Mouse (Mus musculus) lung, postnatal 0 days (tissue): ENCODE measurements around the gene Sept5. TPM values are rescaled to one million over a fixed set of nuclear protein-coding genes. Genes with fewer than 3 reads are reported as not detected.

Experiments used
- ATAC-seq: fragments of 200-750 bp; cut with Nextera tagmentation; 2 replicates; pipeline ENCODE4 v1.8.0; 2017; ENCODE audit warnings: moderate library complexity
- DNase-seq: peaks from one replicate; pipeline ENCODE4 v3.0.0-alpha.2; 2016; ENCODE audit warnings: low spot score
- H3K27ac ChIP-seq: fragments of 300-500 bp; sonication (generic); 2 replicates; pipeline ENCODE4 v1.5.1; 2014; ENCODE audit warnings: antibody characterized with exemption, mild to moderate bottlenecking, low read length, mixed read lengths
- H3K27me3 ChIP-seq: fragments of 300-500 bp; sonication (generic); replicated peaks from 2 replicates; pipeline ENCODE4 v1.6.1; 2014; ENCODE audit warnings: low read length, mixed read lengths; ENCODE audit not compliant: insufficient read depth
- H3K36me3 ChIP-seq: fragments of 300-500 bp; sonication (generic); 2 replicates; pipeline ENCODE4 v1.6.1; 2014; ENCODE audit warnings: low read length, mixed read lengths; ENCODE audit not compliant: insufficient read depth
- H3K4me1 ChIP-seq: fragments of 300-500 bp; sonication (generic); 2 replicates; pipeline ENCODE4 v1.6.1; 2014; ENCODE audit warnings: antibody characterized with exemption, low read depth, low read length, mixed read lengths; ENCODE audit not compliant: insufficient read depth
- H3K4me2 ChIP-seq: fragments of 300-500 bp; sonication (generic); replicated peaks from 2 replicates; pipeline ENCODE4 v1.6.1; 2014; ENCODE audit warnings: low read depth, mild to moderate bottlenecking, low read length, moderate library complexity, mixed read lengths
- H3K4me3 ChIP-seq: fragments of 300-500 bp; sonication (generic); 2 replicates; pipeline ENCODE4 v1.5.1; 2014; ENCODE audit warnings: low read depth, low read length
- H3K9ac ChIP-seq: fragments of 300-500 bp; sonication (generic); replicated peaks from 2 replicates; pipeline ENCODE4 v1.6.1; 2014; ENCODE audit warnings: low read depth, mild to moderate bottlenecking
- H3K9me3 ChIP-seq: fragments of 300-500 bp; sonication (generic); 2 replicates; pipeline ENCODE4 v1.6.1; 2016; ENCODE audit warnings: low read length, mixed read lengths
- CTCF ChIP-seq: IDR thresholded peaks from 2 replicates; pipeline ENCODE4 v1.5.1; 2016; ENCODE audit warnings: antibody characterized with exemption, mild to moderate bottlenecking
- EP300 ChIP-seq: IDR thresholded peaks from 2 replicates; pipeline ENCODE4 v1.6.1; 2016; ENCODE audit warnings: antibody characterized with exemption, mild to moderate bottlenecking, control low read depth
- WGBS: fragments of 180-500 bp; shearing (Covaris S2); extraction: QIAGEN DNeasy Blood & Tissue Kit; methylation state at CpG from one replicate; pipeline ENCODE4 v1.1.7; 2014; 5-methylcytosine and 5-hydroxymethylcytosine counted together
- polyA plus RNA-seq: library from polyadenylated mRNA; unstranded; fragments of >200 nt; fragmentation: Nextera tagmentation; extraction: Ambion mirVana; gene quantifications from 2 replicates; pipeline ENCODE4 v1.2.1, GENCODE M21; 2015

Sept5 gene
- polyA plus RNA-seq, 1 experiment from 2014 or later, result 8.5 TPM

DNA sequence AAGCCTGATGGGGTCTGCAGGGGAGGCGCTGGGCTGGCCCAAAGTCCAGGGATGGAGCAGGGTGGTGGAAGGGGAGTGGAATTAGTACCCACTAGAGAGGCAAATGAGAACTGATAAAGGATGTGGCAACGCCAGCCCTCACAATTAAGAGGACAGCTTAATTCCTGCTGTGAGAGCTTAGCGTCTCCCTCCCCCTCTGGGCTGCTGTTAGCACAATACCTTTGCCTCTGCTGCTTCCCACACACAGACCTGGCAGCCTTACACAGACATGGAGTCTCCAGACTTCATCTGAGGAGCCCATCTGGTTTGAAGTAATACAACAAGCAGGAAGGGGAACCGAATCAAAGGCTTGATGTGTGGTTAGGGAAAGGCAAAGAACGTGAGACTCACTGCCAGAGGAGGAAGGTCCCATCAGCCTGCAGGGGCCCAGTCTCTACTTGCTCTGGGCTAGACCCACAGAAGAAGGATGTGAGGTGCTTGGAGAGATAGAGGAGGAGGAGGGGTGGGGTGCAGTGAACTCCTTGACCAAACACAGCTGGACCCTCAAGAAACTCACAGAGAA is 52.1 kb downstream of the Sept5 start:
- no peaks in the 10 kb centered on the region for H3K36me3 ChIP-seq
- TF ChIP-seq CTCF (no peak), EP300 (no peak)
- no peak overlapping the region for H3K27ac ChIP-seq
- DNase-seq, result no peak
- H3K4me2 ChIP-seq, result no peak overlapping the region
- peaks cover 28% of the 10 kb centered on the region for H3K27me3 ChIP-seq
- ATAC-seq, result no peak
- WGBS, result 41% methylated on average over 5 of the region's 5 CpGs
- H3K4me1 ChIP-seq, result peaks cover 10% of the 10 kb centered on the region; the same call in 1 of the 2 replicates
- H3K9ac ChIP-seq, result no peak overlapping the region
- H3K4me3 ChIP-seq, result no peak overlapping the region
- H3K9me3 ChIP-seq, result no peaks in the 10 kb centered on the region

DNA sequence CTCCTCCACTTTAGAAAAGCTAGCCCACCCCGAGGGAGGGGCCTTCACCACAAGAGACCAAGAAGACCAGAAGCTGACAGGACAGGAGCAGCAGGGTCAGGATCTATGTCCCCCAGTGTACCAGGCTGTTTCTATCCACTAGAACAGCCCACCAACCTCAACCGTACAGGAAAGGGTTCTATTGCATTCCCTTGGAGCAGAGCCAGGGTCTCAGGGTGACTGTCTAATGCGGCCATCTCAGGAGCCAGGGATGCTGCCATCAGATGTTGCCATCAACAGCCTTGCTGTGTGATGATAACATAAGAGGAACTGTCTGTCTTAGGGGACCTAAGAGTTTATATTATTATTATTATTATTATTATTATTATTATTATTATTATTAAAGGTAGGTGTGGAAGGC is 52.7 kb downstream of the Sept5 start:
- peaks cover 22% of the 10 kb centered on the region for H3K27me3 ChIP-seq
- H3K9ac ChIP-seq, result no peak overlapping the region
- H3K36me3 ChIP-seq, result no peaks in the 10 kb centered on the region
- TF ChIP-seq EP300, result no peak
- TF ChIP-seq CTCF, result no peak
- 46% methylated on average over 3 of the region's 3 CpGs for WGBS
- ATAC-seq (no peak), DNase-seq (no peak)
- H3K4me1 ChIP-seq, result peaks cover 10% of the 10 kb centered on the region; the same call in 1 of the 2 replicates
- H3K9me3 ChIP-seq, result no peaks in the 10 kb centered on the region
- H3K4me2 ChIP-seq, result no peak overlapping the region
- H3K4me3 ChIP-seq, result no peak overlapping the region
- H3K27ac ChIP-seq, result no peak overlapping the region

DNA sequence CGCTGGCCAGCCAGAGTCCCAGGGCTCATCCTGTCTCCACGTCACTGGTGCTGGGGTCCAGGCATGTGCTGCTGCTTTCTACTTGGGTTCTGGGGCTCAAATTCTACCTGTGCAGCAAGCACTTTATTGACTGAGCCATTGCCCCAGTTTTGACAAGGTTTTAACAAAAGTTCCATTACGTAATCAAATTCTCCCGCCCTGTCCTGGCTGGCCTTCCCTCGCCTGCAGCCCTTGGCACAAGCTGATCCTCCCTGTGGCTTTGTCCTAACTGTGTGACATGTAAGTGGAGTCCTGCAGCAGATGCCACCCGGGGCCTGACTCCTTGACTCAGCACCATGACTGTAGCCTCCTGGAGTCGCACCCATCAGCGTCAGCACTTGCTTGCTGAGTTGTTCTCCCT is 55.6 kb downstream of the Sept5 start:
- H3K4me1 ChIP-seq, result no peaks in the 10 kb centered on the region
- no peak overlapping the region for H3K4me3 ChIP-seq
- no peak overlapping the region for H3K27ac ChIP-seq
- no peaks in the 10 kb centered on the region for H3K36me3 ChIP-seq
- no peaks in the 10 kb centered on the region for H3K9me3 ChIP-seq
- DNase-seq (peak; percentile 11), ATAC-seq (no peak)
- H3K27me3 ChIP-seq, result no peaks in the 10 kb centered on the region
- no peak for TF ChIP-seq EP300
- no peak for TF ChIP-seq CTCF
- 51% methylated on average over 8 of the region's 8 CpGs for WGBS
- H3K4me2 ChIP-seq, result no peak overlapping the region
- no peak overlapping the region for H3K9ac ChIP-seq

Other genes with a start within 250 kb of the Sept5 start
- 20.0 and 20.9 TPM in 2 replicates for gene Txnrd2, start 203.6 kb downstream of the Sept5 start, polyA plus RNA-seq
- gene Comt, start 203.1 kb downstream of the Sept5 start, polyA plus RNA-seq, result 109 and 111 TPM in 2 replicates
- gene Gnb1l, start 131.2 kb downstream of the Sept5 start, polyA plus RNA-seq, result 8.1 and 8.4 TPM in 2 replicates
- gene Rtl10, start 131.1 kb downstream of the Sept5 start, polyA plus RNA-seq, result 1.1 TPM in 2 replicates
- gene Tbx1, start 39.3 kb downstream of the Sept5 start, polyA plus RNA-seq, result 7.6 and 7.8 TPM in 2 replicates
- gene Gp1bb, start 7.6 kb downstream of the Sept5 start, polyA plus RNA-seq, result 7.9 and 8.8 TPM in 2 replicates
- gene Gm49601, start 3.5 kb downstream of the Sept5 start, polyA plus RNA-seq, result 2.2 and 3.1 TPM in 2 replicates
- 400 and 432 TPM in 2 replicates for gene Cldn5, start 146.9 kb upstream of the Sept5 start, polyA plus RNA-seq
- gene Ufd1, start 181.8 kb upstream of the Sept5 start, polyA plus RNA-seq, result 75.4 and 81.7 TPM in 2 replicates
- gene Cdc45, start 182.0 kb upstream of the Sept5 start, polyA plus RNA-seq, result 4.8 and 6.0 TPM in 2 replicates
- gene 2510002D24Rik, start 206.6 kb upstream of the Sept5 start, polyA plus RNA-seq, result 23.7 and 28.9 TPM in 2 replicates
- gene Gm28539, start 206.6 kb upstream of the Sept5 start, polyA plus RNA-seq, result not detected in 2 replicates
- 55.8 and 56.5 TPM in 2 replicates for gene Mrpl40, start 246.9 kb upstream of the Sept5 start, polyA plus RNA-seq
- gene Hira, start 247.1 kb upstream of the Sept5 start, polyA plus RNA-seq, result 7.6 and 8.4 TPM in 2 replicates